Mouse (Mus musculus): Measurements from ENCODE around the gene Txndc11. TPM values are rescaled to one million over a fixed set of nuclear protein-coding genes. Genes with fewer than 3 reads are reported as not detected.

The Txndc11 gene
- total and polyA plus RNA-seq, 3 experiments: 24.9 to 33.7 TPM; not detected in 1

DNA sequence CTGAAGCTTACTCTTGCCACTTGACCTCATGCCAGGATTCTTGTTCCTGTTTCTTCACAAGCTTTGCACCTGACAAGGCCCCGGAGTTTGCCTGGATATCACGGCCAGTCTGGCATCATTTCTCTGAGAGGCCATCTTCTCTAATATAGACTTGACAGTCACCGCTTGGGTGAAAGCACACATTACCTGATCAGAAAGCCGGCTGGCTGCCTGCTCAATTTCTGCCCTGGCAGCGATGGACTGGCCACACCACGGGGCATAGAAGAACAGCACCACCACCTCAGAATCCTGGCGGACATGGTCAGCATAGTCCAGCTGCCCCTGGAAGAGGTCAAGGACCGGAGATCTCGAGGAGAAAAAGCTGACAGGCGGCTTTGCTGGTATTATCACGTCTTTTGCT lies 6.1 kb downstream of the Txndc11 start:
- Histone ChIP-seq H3K27me3 (ENCODE audit: control insufficient read depth in 1 of 2, insufficient read depth in 2 of 2, low read length in 2 of 2) (no peaks in the 10 kb centered on the region), H3K9me3 (replicated peaks; ENCODE audit: insufficient read depth, low read length) (no peaks in the 10 kb centered on the region), H3K9ac (ENCODE audit: control insufficient read depth, low read depth, low read length, poor library complexity, severe bottlenecking) (no peak overlapping the region), H3K4me1 (ENCODE audit: control insufficient read depth in 1 of 2, insufficient read depth in 2 of 2, low read length in 2 of 2) (peaks cover 4 to 9% of the 10 kb centered on the region in 2 experiments), H3K36me3 (ENCODE audit: control insufficient read depth in 1 of 2, insufficient read depth in 2 of 2, low read length in 2 of 2) (peaks cover 17 to 25% of the 10 kb centered on the region in 2 experiments), H3K27ac (ENCODE audit: control insufficient read depth, low read depth, low read length) (no peak overlapping the region), H3K79me2 (ENCODE audit: control insufficient read depth, insufficient read depth, low read length, poor library complexity) (peaks cover 24% of the 10 kb centered on the region), H3K4me3 (ENCODE audit: control insufficient read depth in 1 of 2, insufficient read depth in 1 of 2, low read depth in 2 of 2, low read length in 2 of 2) (no peak overlapping the region)
- peak; percentile 28 for DNase-seq (ENCODE audit: low read depth, low spot score)
- no peak for TF ChIP-seq POLR2AphosphoS5 (IDR thresholded peaks at IDR 0.05; ENCODE audit: borderline replicate concordance, low read depth, low read length)
- no peak for TF ChIP-seq MAX (IDR thresholded peaks at IDR 0.05; ENCODE audit: low read length)
- TF ChIP-seq POLR2A (IDR thresholded peaks at IDR 0.05; ENCODE audit: control insufficient read depth in 1 of 2, insufficient read depth in 1 of 2, low read depth in 1 of 2, low read length in 2 of 2, poor library complexity in 1 of 2): no peak
- TF ChIP-seq MAFK (IDR thresholded peaks at IDR 0.05; ENCODE audit: borderline replicate concordance, low read depth, low read length): no peak
- TF ChIP-seq E2F4 (IDR thresholded peaks at IDR 0.05; ENCODE audit: borderline replicate concordance, low read depth, low read length): no peak
- TF ChIP-seq MEF2A (IDR thresholded peaks at IDR 0.05; ENCODE audit: extremely low read depth, insufficient replicate concordance, low read depth, low read length, poor library complexity, severe bottlenecking): no peak
- TF ChIP-seq MYC (IDR thresholded peaks at IDR 0.05; ENCODE audit: low read depth, low read length): no peak
- no peak for TF ChIP-seq MAZ (IDR thresholded peaks at IDR 0.05; ENCODE audit: low read depth, low read length)
- TF ChIP-seq GATA1 (IDR thresholded peaks at IDR 0.05; ENCODE audit: low read depth, low read length): no peak
- no peak for TF ChIP-seq EP300 (IDR thresholded peaks at IDR 0.05; ENCODE audit: low read depth in 1 of 2, low read length in 2 of 2)
- no peak for TF ChIP-seq RAD21 (IDR thresholded peaks at IDR 0.05; ENCODE audit: low read depth, low read length)
- TF ChIP-seq JUND (IDR thresholded peaks at IDR 0.05; ENCODE audit: low read depth, low read length): no peak
- no peak for TF ChIP-seq ZNF384 (IDR thresholded peaks at IDR 0.05; ENCODE audit: low read depth, low read length)
- TF ChIP-seq ZMIZ1 (IDR thresholded peaks at IDR 0.05; ENCODE audit: low read depth, low read length): no peak
- no peak for TF ChIP-seq KAT2A (conservative IDR thresholded peaks at IDR 0.05; ENCODE audit: low read depth, low read length)

DNA sequence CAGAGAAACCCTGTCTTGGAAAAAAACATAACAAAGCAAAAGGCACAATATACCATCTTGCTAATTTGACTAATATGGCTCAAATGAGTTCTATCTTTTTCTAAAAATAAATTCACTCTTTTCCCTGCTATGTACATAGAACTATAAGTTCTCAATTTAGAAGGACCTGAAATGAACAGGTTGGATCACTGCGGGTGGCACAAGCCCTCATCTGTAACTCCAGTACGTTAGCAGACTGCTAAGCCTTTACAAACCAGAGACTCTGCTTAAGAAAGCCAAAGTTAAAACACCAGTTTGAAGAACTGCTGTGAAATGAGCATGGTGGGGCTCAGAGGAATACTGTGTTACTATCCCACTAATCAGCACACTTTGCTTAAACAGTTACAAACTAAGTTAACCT lies 9.1 kb downstream of the Txndc11 start:
- H3K4me3 ChIP-seq (ENCODE audit: control insufficient read depth in 1 of 2, insufficient read depth in 1 of 2, low read depth in 2 of 2, low read length in 2 of 2): no peak overlapping the region
- no peak for DNase-seq (ENCODE audit: low read depth, low spot score)
- H3K9ac ChIP-seq (ENCODE audit: control insufficient read depth, low read depth, low read length, poor library complexity, severe bottlenecking): no peak overlapping the region
- H3K9me3 ChIP-seq (replicated peaks; ENCODE audit: insufficient read depth, low read length): no peaks in the 10 kb centered on the region
- H3K4me1 ChIP-seq (ENCODE audit: control insufficient read depth in 1 of 2, insufficient read depth in 2 of 2, low read length in 2 of 2): no peaks in the 10 kb centered on the region
- no peaks in the 10 kb centered on the region for H3K27me3 ChIP-seq (ENCODE audit: control insufficient read depth in 1 of 2, insufficient read depth in 2 of 2, low read length in 2 of 2)
- H3K79me2 ChIP-seq (ENCODE audit: control insufficient read depth, insufficient read depth, low read length, poor library complexity): peaks cover 5% of the 10 kb centered on the region; the same call in 1 of the 2 replicates
- no peak overlapping the region for H3K27ac ChIP-seq (ENCODE audit: control insufficient read depth, low read depth, low read length)
- no peak for TF ChIP-seq POLR2AphosphoS2 (IDR thresholded peaks at IDR 0.05; ENCODE audit: low read length)
- peaks cover 0 to 33% of the 10 kb centered on the region in 2 experiments; a peak in 2 of 4 replicates for H3K36me3 ChIP-seq (ENCODE audit: control insufficient read depth in 1 of 2, insufficient read depth in 2 of 2, low read length in 2 of 2)
